Mouse (Mus musculus) left cerebral cortex, postnatal 36 days (tissue): ENCODE measurements around the gene Vmn2r96. TPM values are rescaled to one million over a fixed set of nuclear protein-coding genes. Genes with fewer than 3 reads are reported as not detected.
"Not testable (repeated sequence)": the region's sequence is repeated elsewhere in the genome, so short reads cannot be mapped to it uniquely, and the experiment has no call there.

Experiments
- DNase-seq, 2 experiments: peaks; one replicate each; pipeline ENCODE4 v3.0.0; 2021 to 2022; ENCODE audit warnings: low spot score in 2 of 2, mixed read lengths in 1 of 2
- intact Hi-C: fragments of 180-260 bp; cut with DNase I; formaldehyde crosslinking; loops from one replicate; pipeline ENCODE4 v1.15.1; 2025
- total RNA-seq, 2 experiments: library from RNA; stranded (reverse); gene quantifications; 2 replicates each; pipeline ENCODE4 v1.2.3; 2021

Gene Vmn2r96
- total RNA-seq, result not detected

DNA sequence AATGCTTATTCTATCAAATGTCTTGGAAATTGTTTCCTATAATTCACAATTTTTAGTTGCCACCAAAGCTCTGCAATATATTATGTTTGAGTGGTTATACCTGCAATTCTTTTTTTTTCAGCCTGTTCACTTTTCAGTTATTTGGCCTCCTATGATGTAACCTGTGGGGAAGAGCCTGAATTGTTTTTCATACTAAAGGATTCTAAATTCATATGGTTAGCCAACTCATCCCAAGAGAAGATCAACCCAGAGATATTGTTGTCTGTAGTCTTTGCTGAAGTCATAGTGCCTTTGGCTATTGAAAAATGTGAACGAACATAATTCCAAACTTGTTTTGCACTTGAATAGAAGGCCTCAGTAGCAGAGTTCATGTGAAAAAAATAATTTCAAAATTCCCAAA is at the start of gene Vmn2r96:
Gene Vmn2r96 (plus strand): TSS at position 301 of the 400 bp plus-strand sequence.
- intact Hi-C loops, DNase-seq: not testable (repeated sequence)

DNA sequence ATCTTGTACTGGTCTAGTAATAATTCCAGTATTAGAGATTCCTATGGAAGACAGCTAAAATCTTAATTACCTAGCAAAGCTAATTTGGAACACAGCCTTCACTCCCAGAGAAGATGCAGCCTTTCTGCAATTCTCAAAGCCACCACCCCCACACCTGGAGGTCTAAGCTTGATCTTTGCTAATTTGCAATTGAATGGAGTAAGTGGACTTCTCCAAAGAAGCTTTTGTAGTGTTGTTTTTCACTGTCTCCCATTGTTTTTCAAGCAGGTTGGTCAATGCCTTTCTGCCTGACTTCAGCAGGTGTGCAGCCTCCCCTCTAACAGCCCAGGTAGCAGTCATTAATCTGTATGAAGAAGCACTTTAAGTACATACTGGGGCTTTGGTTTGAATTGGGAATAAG is 49.6 kb upstream of the Vmn2r96 start:
- intact Hi-C loops, result no loop called here
- no peak for DNase-seq

DNA sequence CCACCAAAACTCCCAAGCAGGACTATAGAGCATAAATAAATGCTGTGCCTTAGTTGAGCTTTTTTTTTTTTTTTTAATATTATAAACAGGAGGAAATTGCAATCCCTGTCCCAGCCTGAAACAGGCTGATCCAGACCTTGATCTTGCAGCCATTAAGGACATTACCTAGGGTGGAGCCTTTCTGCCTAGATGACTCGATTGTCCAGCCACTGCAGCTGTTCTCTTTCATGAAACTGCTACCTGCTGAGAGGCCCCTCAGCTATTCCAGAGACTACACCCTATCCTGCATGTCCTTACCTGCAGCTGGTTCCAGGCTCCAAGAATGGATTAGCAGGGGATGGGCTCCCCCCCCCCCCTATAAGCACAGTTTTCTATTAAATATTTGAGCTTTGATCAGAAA is 49.0 kb upstream of the Vmn2r96 start:
- DNase-seq, result no peak
- intact Hi-C loops, result no loop called here

DNA sequence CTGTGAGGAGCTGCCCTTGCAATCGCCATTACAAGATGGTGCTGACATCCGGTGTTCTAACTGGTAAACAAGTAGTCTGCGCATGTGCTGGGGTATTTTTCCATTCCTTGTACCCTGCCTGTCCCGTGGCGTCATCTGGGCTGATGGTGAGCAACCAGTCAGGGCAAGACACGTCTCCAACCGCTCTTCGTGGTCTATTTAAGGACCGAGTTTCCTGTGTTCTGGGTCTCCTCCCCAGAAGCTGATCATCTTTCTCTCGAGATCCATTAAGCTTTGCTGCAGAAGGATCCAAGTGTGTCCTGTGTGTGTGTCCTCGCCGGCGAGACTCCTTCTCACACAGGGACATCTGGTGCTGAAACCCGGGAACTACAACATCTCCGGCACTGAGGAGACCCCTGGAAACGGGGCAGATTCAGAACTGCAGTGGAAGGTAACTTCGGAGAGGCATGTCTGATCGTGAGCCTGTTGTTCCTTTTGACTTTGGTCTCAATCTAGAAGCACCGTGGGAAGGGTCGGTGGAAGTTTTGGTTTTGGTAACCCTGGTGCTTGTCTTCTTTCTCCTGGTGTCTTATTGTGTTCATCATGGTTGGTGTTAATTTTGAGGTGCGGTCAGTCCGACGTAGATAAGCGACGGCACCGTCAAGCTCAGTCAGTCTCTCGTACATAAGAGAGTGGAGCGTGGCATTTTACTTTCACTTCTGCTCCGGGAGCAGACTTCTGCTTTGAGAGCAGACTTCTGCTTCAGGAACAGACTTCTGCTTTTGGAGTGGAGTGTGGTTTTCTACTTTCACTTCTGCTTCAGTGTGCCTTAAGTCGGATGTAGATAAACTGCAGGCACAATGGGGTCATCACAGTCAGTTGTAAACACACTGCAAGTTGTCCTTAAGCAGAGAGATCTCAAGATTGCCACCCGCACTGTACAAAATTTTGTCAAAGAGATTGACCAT is 14.5 kb upstream of the Vmn2r96 start:
- intact Hi-C loops, DNase-seq: not testable (repeated sequence)

DNA sequence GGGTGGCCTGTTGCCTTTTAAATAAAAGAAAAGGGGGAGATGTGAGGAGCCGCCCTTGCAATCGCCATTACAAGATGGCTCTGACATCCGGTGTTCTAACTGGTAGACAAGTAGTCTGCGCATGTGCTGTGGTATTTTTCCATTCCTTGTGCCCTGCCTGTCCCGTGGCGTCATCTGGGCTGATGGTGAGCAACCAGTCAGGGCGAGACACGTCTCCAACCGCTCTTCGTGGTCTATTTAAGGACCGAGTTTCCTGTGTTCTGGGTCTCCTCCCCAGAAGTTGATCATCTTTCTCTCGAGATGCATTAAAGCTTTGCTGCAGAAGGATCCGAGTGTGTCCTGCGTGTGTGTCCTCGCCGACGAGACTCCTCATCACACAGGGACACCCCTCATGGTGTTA is 6.8 kb upstream of the Vmn2r96 start:
- DNase-seq, intact Hi-C loops: not testable (repeated sequence)

DNA sequence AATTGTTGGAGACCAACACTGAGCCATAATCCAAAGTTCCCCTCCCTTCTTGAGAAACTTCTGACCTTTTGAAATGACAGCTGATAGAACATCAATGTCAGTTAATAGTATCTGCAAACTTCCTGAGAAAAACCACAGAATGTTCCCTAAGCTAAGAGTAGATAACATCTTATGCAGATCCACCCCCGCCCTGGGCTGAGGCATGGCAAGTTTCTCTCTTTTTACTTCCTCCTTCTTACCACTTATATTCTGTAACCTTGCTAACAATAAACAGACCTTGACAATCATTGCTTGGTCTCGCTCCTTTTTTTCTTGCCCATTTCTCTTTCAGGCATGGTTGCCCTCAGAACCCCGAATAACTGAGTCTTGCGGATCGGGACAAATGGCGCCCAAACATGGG is 42.2 kb downstream of the Vmn2r96 start:
- intact Hi-C loops, DNase-seq: not testable (repeated sequence)

DNA sequence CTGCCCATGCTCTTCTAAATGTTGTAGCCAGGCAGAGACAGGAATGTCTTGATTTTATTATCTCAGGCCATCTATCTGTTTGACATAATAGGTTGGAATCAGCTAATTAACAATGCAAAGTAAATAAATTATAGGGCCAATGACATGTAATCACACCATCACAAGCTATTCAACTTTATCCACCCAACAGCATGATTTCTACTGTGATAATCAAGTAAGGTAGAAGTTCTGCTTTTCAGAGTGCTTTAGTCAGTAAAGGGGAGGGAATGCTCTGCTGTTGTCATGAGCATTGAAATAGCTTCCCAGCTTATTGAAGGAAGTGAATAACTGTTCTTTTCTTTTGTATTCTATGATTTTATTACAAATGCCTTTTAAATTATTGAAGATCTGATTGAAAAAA is 53.6 kb downstream of the Vmn2r96 start:
- intact Hi-C loops, result no loop called here
- no peak for DNase-seq

Other genes starting within 250 kb of the Vmn2r96 start
- gene Vmn2r95, start 149.1 kb upstream of the Vmn2r96 start, total RNA-seq, result not detected